Mouse (Mus musculus) ES-E14 (cell line): ENCODE measurements around the gene Rex1bd. TPM values are rescaled to one million over a fixed set of nuclear protein-coding genes. Genes with fewer than 3 reads are reported as not detected.
A peak's percentile ranks its signal among the peaks of the same experiment; 100 is the strongest.

Experiments
- DNase-seq: peaks from one replicate; pipeline ENCODE4 v3.0.0-alpha.2; 2013; ENCODE audit warnings: low read depth, low spot score
- H3K27ac ChIP-seq: 2 replicates; pipeline ENCODE4 v1.5.1; 2012; ENCODE audit warnings: low read depth, mild to moderate bottlenecking, low read length, moderate library complexity, mixed read lengths; ENCODE audit not compliant: poor library complexity, insufficient read depth, severe bottlenecking
- H3K36me3 ChIP-seq: 2 replicates; pipeline ENCODE4 v1.6.1; 2012; ENCODE audit warnings: mild to moderate bottlenecking, low read length, moderate library complexity, mixed read lengths; ENCODE audit not compliant: control insufficient read depth, poor library complexity, insufficient read depth, severe bottlenecking
- H3K4me1 ChIP-seq, 2 experiments: fragments of 150-350 bp in 1 of 2; sonication (generic) in 1 of 2; 2 replicates each; pipeline ENCODE4 v1.6.1; 2012; ENCODE audit warnings: low read length in 2 of 2, mild to moderate bottlenecking in 1 of 2, mixed read lengths in 1 of 2; ENCODE audit not compliant: control insufficient read depth in 2 of 2, insufficient read depth in 2 of 2, poor library complexity in 1 of 2
- H3K4me3 ChIP-seq, 2 experiments: fragments of 150-350 bp in 1 of 2; sonication (generic) in 1 of 2; 2 replicates each; pipeline ENCODE4 v1.5.1; 2012; ENCODE audit warnings: low read length in 2 of 2, low read depth in 1 of 2, mild to moderate bottlenecking in 1 of 2, mixed read lengths in 1 of 2; ENCODE audit not compliant: insufficient read depth in 1 of 2, poor library complexity in 1 of 2, severe bottlenecking in 1 of 2
- H3K9ac ChIP-seq: 2 replicates; pipeline ENCODE4 v1.6.1; 2012; ENCODE audit warnings: low read depth, mild to moderate bottlenecking, low read length, mixed read lengths; ENCODE audit not compliant: poor library complexity, insufficient read depth, severe bottlenecking
- H3K9me3 ChIP-seq: fragments of 150-350 bp; sonication (generic); 2 replicates; pipeline ENCODE4 v1.6.1; 2012; ENCODE audit warnings: low read depth, mild to moderate bottlenecking, low read length; ENCODE audit not compliant: control insufficient read depth, insufficient read depth
- CHD2 ChIP-seq: IDR thresholded peaks from 2 replicates; pipeline ENCODE4 v1.6.1; 2014; ENCODE audit warnings: mild to moderate bottlenecking, low read depth, low read length, inconsistent platforms
- HCFC1 ChIP-seq: IDR thresholded peaks from 2 replicates; pipeline ENCODE4 v1.6.1; 2012; ENCODE audit warnings: low read length, inconsistent platforms, borderline replicate concordance; ENCODE audit not compliant: insufficient read depth
- MAFK ChIP-seq: IDR thresholded peaks from 2 replicates; pipeline ENCODE4 v1.6.1; 2014; ENCODE audit warnings: mild to moderate bottlenecking, low read depth, low read length, inconsistent platforms; ENCODE audit not compliant: insufficient read depth
- ZC3H11A ChIP-seq: IDR thresholded peaks from 2 replicates; pipeline ENCODE4 v1.6.1; 2012; ENCODE audit warnings: low read depth, mild to moderate bottlenecking, inconsistent platforms, low read length, borderline replicate concordance
- ZNF384 ChIP-seq: IDR thresholded peaks from 2 replicates; pipeline ENCODE4 v1.6.1; 2012; ENCODE audit warnings: low read depth, low read length, inconsistent platforms
- in situ Hi-C, 2 experiments: fragments of 600-800 bp; cut with MboI; formaldehyde crosslinking; loops; one replicate each; pipeline ENCODE4 v1.15.1; 2025; ENCODE audit warnings: low sequenced_read_pairs in 2 of 2, inconsistent platforms in 1 of 2; ENCODE audit not compliant: unreplicated experiment in 2 of 2
- total RNA-seq: library from RNA; depleted of rRNA; stranded (reverse); fragments of 300-350 nt; gene quantifications from 2 replicates; pipeline ENCODE4 v1.2.3, GENCODE M21; 2012

The Rex1bd gene
- total RNA-seq, 1 experiment: 130 TPM

DNA sequence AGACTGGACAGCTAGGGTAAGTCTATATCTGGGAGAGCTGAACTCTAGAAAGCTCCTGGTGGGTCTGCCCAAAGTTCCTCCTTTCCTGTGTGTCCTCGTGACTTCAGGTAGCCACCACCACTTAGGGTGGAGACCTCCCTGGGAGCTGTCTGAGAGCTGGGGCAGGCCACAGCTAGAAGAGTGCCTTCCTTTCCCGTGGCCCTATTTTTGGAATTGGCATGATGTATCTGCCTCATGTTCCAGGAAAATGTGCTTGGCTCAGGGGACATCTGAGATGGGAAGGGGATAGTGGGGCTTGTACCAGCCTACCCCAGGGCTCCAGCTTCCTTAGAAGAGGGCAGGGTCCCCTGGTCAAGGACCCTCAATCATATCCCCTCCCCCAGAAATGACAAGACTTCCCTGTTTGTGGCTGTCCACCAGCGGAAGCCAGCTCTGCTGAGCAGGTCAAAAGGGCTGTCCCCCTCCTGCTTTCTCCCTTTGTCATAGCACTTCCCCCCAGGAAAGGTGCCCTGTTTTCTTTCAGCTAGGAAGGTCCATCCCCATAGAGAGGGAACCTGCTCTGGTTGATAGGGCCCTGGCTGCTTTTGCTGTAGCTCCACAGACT, 45.1 kb upstream of the Rex1bd start:
- Histone ChIP-seq H3K27ac (no peak overlapping the region), H3K9me3 (no peaks in the 10 kb centered on the region), H3K36me3 (no peaks in the 10 kb centered on the region), H3K4me1 (peaks cover 1 to 3% of the 10 kb centered on the region in 2 experiments; a peak in 2 of 4 replicates), H3K4me3 (no peak overlapping the region), H3K9ac (no peak overlapping the region)
- in situ Hi-C loops: no loop called here
- DNase-seq: no peak
- TF ChIP-seq HCFC1 (no peak), CHD2 (no peak), MAFK (no peak), ZC3H11A (no peak), ZNF384 (no peak)

DNA sequence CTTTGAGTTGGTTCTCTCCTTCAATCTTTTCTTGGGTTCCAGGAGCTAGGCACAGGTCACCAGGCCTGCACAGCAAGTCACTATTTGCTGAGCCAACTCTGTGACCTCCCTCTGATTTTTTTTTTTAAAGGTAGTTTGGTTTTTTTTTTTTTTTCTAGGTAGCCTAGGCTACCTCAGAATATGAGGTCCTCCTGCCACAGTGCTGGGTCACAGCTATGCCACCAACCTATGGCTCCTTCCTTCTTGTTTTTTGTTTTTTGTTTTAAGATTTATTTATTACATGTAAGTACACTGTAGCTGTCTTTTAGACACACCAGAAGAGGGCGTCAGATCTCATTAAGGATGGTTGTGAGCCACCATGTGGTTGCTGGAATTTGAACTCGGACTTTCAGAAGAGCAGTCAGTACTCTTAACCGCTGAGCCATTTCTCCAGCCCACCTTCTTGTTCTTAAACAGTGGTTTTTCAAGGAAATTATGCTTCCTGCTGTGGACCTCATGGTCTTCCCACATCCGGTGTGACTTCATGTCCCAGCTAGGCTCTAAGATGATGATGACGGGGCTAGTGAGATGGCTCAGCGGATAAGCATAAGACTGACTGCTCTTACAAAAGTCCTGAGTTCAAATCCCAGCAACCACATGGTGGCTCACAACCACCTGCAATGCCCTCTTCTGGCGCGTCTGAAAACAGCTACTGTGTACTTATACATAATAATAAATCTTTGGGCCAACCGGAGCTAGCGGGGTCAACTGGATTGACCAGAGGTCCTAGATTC, 43.0 kb upstream of the Rex1bd start:
- TF ChIP-seq ZC3H11A: no peak
- TF ChIP-seq CHD2: no peak
- TF ChIP-seq MAFK: no peak
- TF ChIP-seq HCFC1: no peak
- TF ChIP-seq ZNF384: peak; percentile 85
- Histone ChIP-seq H3K36me3 (no peaks in the 10 kb centered on the region; the same call in 1 of the 2 replicates), H3K4me3 (no peak overlapping the region), H3K9ac (no peak overlapping the region), H3K9me3 (no peaks in the 10 kb centered on the region), H3K27ac (no peak overlapping the region), H3K4me1 (no peaks in the 10 kb centered on the region; a peak in 1 of 4 replicates)
- in situ Hi-C loops: no loop called here
- no peak for DNase-seq

DNA sequence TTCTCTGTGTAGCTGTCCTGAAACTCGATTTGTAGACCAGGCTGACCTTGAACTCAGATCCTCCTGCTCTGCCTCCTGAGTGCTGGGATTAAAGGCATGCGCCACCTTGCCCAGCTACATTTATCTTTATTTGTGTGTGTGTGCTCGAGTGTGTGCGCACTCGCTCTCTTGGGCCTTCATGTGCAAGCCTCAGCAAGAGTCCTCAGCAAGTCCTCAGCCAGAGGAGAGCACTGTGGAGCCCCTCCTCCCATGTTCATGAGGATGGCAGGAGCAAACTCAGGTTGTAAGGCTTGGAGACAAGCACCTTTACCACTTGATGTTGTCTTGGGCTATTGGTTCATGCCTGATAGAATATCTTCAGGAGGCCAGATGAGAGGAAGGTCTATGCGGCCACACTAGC, 41.2 kb upstream of the Rex1bd start:
- H3K9me3 ChIP-seq: no peaks in the 10 kb centered on the region
- no peak overlapping the region for H3K9ac ChIP-seq
- H3K27ac ChIP-seq: no peak overlapping the region
- no peak for DNase-seq
- H3K4me1 ChIP-seq: no peaks in the 10 kb centered on the region; a peak in 1 of 4 replicates
- TF ChIP-seq ZNF384 (no peak), MAFK (no peak), CHD2 (no peak), HCFC1 (no peak), ZC3H11A (no peak)
- no peak overlapping the region for H3K4me3 ChIP-seq
- in situ Hi-C loops: no loop called here
- no peaks in the 10 kb centered on the region; the same call in 1 of the 2 replicates for H3K36me3 ChIP-seq

- no peak for TF ChIP-seq ZC3H11A
- TF ChIP-seq HCFC1: no peak
- TF ChIP-seq CHD2: no peak
- no peak for TF ChIP-seq MAFK
- no peak for TF ChIP-seq ZNF384
- no peak for DNase-seq
- Histone ChIP-seq H3K9me3 (no peaks in the 10 kb centered on the region), H3K4me1 (no peaks in the 10 kb centered on the region; a peak in 1 of 4 replicates), H3K9ac (no peak overlapping the region), H3K4me3 (no peak overlapping the region), H3K27ac (no peak overlapping the region), H3K36me3 (no peaks in the 10 kb centered on the region; the same call in 1 of the 2 replicates)
- in situ Hi-C loops: no loop called here
These were observed 39.9 kb upstream of the Rex1bd start for GRCm38 (mm10) chr8:70546412-70546811.
